Mouse (Mus musculus): ENCODE measurements at regions not wholly inside any gene's neighbourhood (a gene's known extent, or its start where the extent isn't known, plus 50 kb on each side); places are given as distances from the start of the nearest gene placed in this dataset.

GRCm38 (mm10) chr4:131298011-131298674, 354.0 kb downstream of the Matn1 start:
- no peak overlapping the region for H3K4me3 ChIP-seq (ENCODE audit: insufficient read depth, low read depth, low read length)
- H3K4me1 ChIP-seq (ENCODE audit: control insufficient read depth, insufficient read depth, low read length), result no peaks in the 10 kb centered on the region
- TF ChIP-seq POLR2A (IDR thresholded peaks at IDR 0.05; ENCODE audit: insufficient read depth, low read depth, low read length), result no peak
- 83% methylated on average over 14 of the region's 14 CpGs for WGBS
- H3K27ac ChIP-seq (ENCODE audit: insufficient read depth, low read depth, low read length), result no peak overlapping the region

DNA sequence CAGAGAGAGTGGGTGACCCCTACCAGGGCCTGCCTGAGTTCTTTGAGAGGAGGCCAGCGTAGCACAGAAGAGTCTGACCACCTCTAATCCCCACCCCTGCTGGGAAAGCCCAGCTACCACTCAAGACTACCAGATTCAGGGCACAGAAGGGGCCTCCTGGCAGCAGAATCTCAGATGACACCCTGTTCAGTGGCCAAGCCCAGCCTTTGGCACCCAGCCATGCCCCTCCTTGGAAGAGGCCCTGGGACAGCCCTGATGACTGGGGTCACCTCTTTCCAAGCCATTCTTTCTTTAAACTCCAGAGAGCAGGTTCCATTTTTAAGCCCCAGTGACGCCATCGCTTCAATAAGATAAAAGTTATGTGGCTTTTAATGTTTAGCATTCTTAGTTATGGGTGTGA, 359.8 kb downstream of the Matn1 start:
- no peak overlapping the region for H3K27ac ChIP-seq (ENCODE audit: insufficient read depth, low read depth, low read length)
- TF ChIP-seq POLR2A (IDR thresholded peaks at IDR 0.05; ENCODE audit: insufficient read depth, low read depth, low read length), result no peak
- TF ChIP-seq CTCF (IDR thresholded peaks at IDR 0.05; ENCODE audit: insufficient read depth, low read depth, low read length), result no peak
- H3K4me1 ChIP-seq (ENCODE audit: control insufficient read depth, insufficient read depth, low read length), result peaks cover 7% of the 10 kb centered on the region
- 91% methylated on average over 3 of the region's 3 CpGs for WGBS
- H3K4me3 ChIP-seq (ENCODE audit: insufficient read depth, low read depth, low read length), result no peak overlapping the region

- Histone ChIP-seq H3K4me1 (ENCODE audit: control insufficient read depth, insufficient read depth, low read length) (peaks cover 7% of the 10 kb centered on the region), H3K4me3 (ENCODE audit: insufficient read depth, low read depth, low read length) (no peak overlapping the region), H3K27ac (ENCODE audit: insufficient read depth, low read depth, low read length) (no peak overlapping the region)
- WGBS, result 70% methylated on average over 12 of the region's 12 CpGs
- TF ChIP-seq CTCF (IDR thresholded peaks at IDR 0.05; ENCODE audit: insufficient read depth, low read depth, low read length), result no peak
These were observed 360.2 kb downstream of the Matn1 start for GRCm38 (mm10) chr4:131304361-131304777.

GRCm38 (mm10) chr4:131314231-131314630, 370.0 kb downstream of the Matn1 start:
- H3K4me1 ChIP-seq (ENCODE audit: control insufficient read depth, insufficient read depth, low read length), result no peaks in the 10 kb centered on the region
- no peak for TF ChIP-seq POLR2A (IDR thresholded peaks at IDR 0.05; ENCODE audit: insufficient read depth, low read depth, low read length)
- no peak for TF ChIP-seq CTCF (IDR thresholded peaks at IDR 0.05; ENCODE audit: insufficient read depth, low read depth, low read length)
- 84% methylated on average over 3 of the region's 3 CpGs for WGBS
- no peak overlapping the region for H3K4me3 ChIP-seq (ENCODE audit: insufficient read depth, low read depth, low read length)
- H3K27ac ChIP-seq (ENCODE audit: insufficient read depth, low read depth, low read length), result no peak overlapping the region

DNA sequence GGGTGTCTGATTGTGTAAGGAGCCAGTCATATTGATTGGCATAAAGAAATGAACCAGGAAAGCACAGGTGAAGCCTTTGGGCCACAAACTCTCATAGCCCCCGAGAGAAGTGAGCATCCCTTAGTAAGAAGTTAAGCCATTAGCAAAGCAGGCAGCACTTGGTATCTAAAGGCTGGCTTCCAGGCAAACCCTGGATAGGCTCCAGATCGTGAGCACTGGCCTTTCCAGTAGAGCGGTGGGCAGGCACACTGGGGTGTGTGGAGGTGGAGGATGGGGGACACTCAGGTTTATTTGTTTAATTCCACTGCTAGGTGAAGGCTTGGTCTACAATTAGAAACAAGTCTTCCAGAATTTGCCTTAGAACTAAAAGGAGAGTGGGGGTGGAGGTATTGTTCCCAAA, 371.9 kb downstream of the Matn1 start:
- no peak overlapping the region for H3K27ac ChIP-seq (ENCODE audit: insufficient read depth, low read depth, low read length)
- H3K4me3 ChIP-seq (ENCODE audit: insufficient read depth, low read depth, low read length), result no peak overlapping the region
- TF ChIP-seq CTCF (IDR thresholded peaks at IDR 0.05; ENCODE audit: insufficient read depth, low read depth, low read length) (no peak), POLR2A (IDR thresholded peaks at IDR 0.05; ENCODE audit: insufficient read depth, low read depth, low read length) (no peak)
- no peaks in the 10 kb centered on the region for H3K4me1 ChIP-seq (ENCODE audit: control insufficient read depth, insufficient read depth, low read length)
- WGBS, result 70% methylated on average over 3 of the region's 3 CpGs

- no peak overlapping the region for H3K4me3 ChIP-seq (ENCODE audit: insufficient read depth, low read depth, low read length)
- TF ChIP-seq POLR2A (IDR thresholded peaks at IDR 0.05; ENCODE audit: insufficient read depth, low read depth, low read length) (no peak), CTCF (IDR thresholded peaks at IDR 0.05; ENCODE audit: insufficient read depth, low read depth, low read length) (no peak)
- WGBS, result 90% methylated on average over 5 of the region's 5 CpGs
- H3K27ac ChIP-seq (ENCODE audit: insufficient read depth, low read depth, low read length), result no peak overlapping the region
- peaks cover 5% of the 10 kb centered on the region; the same call in 1 of the 2 replicates for H3K4me1 ChIP-seq (ENCODE audit: control insufficient read depth, insufficient read depth, low read length)
These were observed 378.1 kb downstream of the Matn1 start for GRCm38 (mm10) chr4:131322323-131322722.

DNA sequence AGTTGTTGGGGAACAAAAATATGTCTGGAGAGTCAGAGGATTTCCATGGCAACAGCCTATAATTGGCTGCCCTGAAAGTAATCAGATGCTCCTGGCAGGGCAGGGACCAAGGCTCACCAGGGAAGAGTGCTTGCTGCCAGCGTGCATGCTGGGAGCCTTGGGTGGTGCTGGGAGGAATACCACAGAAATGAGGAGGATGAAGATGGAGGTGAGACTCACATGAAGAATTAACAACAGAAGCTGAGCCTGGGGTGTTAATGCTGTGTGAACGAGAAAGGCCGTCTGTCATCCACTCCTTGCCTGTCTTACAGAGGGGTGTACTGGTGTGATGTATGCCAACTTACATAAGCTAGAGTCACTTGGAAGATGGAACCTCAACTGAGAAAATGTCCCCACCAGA, 380.3 kb downstream of the Matn1 start:
- 77% methylated on average over 3 of the region's 3 CpGs for WGBS
- TF ChIP-seq POLR2A (IDR thresholded peaks at IDR 0.05; ENCODE audit: insufficient read depth, low read depth, low read length), result no peak
- TF ChIP-seq CTCF (IDR thresholded peaks at IDR 0.05; ENCODE audit: insufficient read depth, low read depth, low read length), result no peak
- Histone ChIP-seq H3K27ac (ENCODE audit: insufficient read depth, low read depth, low read length) (no peak overlapping the region), H3K4me3 (ENCODE audit: insufficient read depth, low read depth, low read length) (no peak overlapping the region), H3K4me1 (ENCODE audit: control insufficient read depth, insufficient read depth, low read length) (peaks cover 5% of the 10 kb centered on the region; the same call in 1 of the 2 replicates)

DNA sequence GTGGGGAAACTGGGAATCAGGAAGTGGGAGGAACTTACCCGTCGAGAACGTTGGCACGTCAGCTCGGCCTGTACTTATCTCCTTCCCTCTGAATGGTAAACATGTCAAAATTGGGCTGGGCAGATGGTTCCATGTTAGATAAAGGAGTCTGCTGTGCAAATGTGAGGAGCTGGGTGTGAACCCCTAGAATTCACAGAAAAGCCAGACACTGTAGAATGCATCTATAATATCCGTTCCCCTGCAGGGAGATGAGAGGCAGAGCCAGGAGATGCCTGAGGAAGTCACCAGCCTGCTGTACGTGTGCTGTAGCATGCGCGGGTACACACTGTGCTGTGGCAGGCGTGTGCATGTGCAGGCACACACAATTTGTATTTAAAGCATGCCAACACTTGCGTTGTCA, 381.0 kb downstream of the Matn1 start:
- no peak for TF ChIP-seq CTCF (IDR thresholded peaks at IDR 0.05; ENCODE audit: insufficient read depth, low read depth, low read length)
- TF ChIP-seq POLR2A (IDR thresholded peaks at IDR 0.05; ENCODE audit: insufficient read depth, low read depth, low read length), result no peak
- WGBS, result 58% methylated on average over 11 of the region's 11 CpGs
- Histone ChIP-seq H3K4me3 (ENCODE audit: insufficient read depth, low read depth, low read length) (no peak overlapping the region), H3K27ac (ENCODE audit: insufficient read depth, low read depth, low read length) (no peak overlapping the region), H3K4me1 (ENCODE audit: control insufficient read depth, insufficient read depth, low read length) (peaks cover 5% of the 10 kb centered on the region; the same call in 1 of the 2 replicates)

DNA sequence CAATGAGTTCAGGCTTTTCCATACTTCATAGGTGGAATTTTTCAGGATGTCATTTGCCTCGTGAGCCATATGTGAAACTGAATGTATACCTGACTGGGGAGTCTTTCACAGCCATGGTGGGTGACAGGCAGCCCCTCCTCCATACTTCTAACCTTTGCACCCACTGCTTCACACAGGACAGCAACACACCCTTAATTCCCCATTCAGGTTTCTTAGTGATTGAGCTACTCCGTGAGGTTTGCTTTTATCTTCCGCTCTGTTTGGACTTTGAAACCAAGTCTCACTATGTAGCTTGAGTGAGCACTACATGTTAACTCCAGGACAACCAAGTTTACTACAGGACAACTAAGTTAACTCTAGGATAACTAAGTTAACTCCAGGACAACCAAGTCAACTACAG, 381.4 kb downstream of the Matn1 start:
- 96% methylated on average over 3 of the region's 3 CpGs for WGBS
- Histone ChIP-seq H3K4me3 (ENCODE audit: insufficient read depth, low read depth, low read length) (no peak overlapping the region), H3K4me1 (ENCODE audit: control insufficient read depth, insufficient read depth, low read length) (peaks cover 5% of the 10 kb centered on the region; the same call in 1 of the 2 replicates), H3K27ac (ENCODE audit: insufficient read depth, low read depth, low read length) (no peak overlapping the region)
- TF ChIP-seq POLR2A (IDR thresholded peaks at IDR 0.05; ENCODE audit: insufficient read depth, low read depth, low read length) (no peak), CTCF (IDR thresholded peaks at IDR 0.05; ENCODE audit: insufficient read depth, low read depth, low read length) (no peak)

- no peak for TF ChIP-seq CTCF (IDR thresholded peaks at IDR 0.05; ENCODE audit: insufficient read depth, low read depth, low read length)
- TF ChIP-seq POLR2A (IDR thresholded peaks at IDR 0.05; ENCODE audit: insufficient read depth, low read depth, low read length), result no peak
These were observed 385.2 kb downstream of the Matn1 start for GRCm38 (mm10) chr4:131329398-131329797.

More at GRCm38 (mm10) chr4:131329398-131329797, 385.2 kb downstream of the Matn1 start:
- H3K4me1 ChIP-seq (ENCODE audit: control insufficient read depth, insufficient read depth, low read length), result peaks cover 4% of the 10 kb centered on the region; the same call in 1 of the 2 replicates
- WGBS, result 68% methylated on average over 5 of the region's 5 CpGs
- no peak overlapping the region for H3K27ac ChIP-seq (ENCODE audit: insufficient read depth, low read depth, low read length)
- H3K4me3 ChIP-seq (ENCODE audit: insufficient read depth, low read depth, low read length), result no peak overlapping the region
